Mouse (Mus musculus): ENCODE data around the gene B3galt4. TPM values are rescaled to one million over a fixed set of nuclear protein-coding genes. Genes with fewer than 3 reads are reported as not detected.

B3galt4 gene
- total RNA-seq (2023; ENCODE audit: inconsistent age), result 4.6 to 6.3 TPM (median 6.0 TPM) in 4 replicates

GRCm38 (mm10) chr17:33951021-33951946, at the start of gene B3galt4:
Gene B3galt4, minus strand, starts transcription at chr17:33951488.

GRCm38 (mm10) chr17:34000150-34000537, 48.9 kb upstream of the B3galt4 start, which contains the start of gene H2-K1:
Gene H2-K1, minus strand, starts transcription at chr17:34000347.

GRCm38 (mm10) chr17:33955555-33956214, 4.4 kb upstream of the B3galt4 start, which contains the start of the genes Vps52 and Rps18:
Gene Vps52, plus strand, starts transcription at chr17:33955812.
Gene Rps18, minus strand, starts transcription at chr17:33956001.

GRCm38 (mm10) chr17:33940206-33940805, 11.0 kb downstream of the B3galt4 start, which contains the start of the genes Pfdn6 and Wdr46:
Gene Pfdn6, minus strand, starts transcription at chr17:33940343.
Gene Wdr46, plus strand, starts transcription at chr17:33940660.

GRCm38 (mm10) chr17:33929371-33930279, 21.7 kb downstream of the B3galt4 start, which contains the start of gene Rgl2:
Gene Rgl2, plus strand, starts transcription at chr17:33929543.

GRCm38 (mm10) chr17:33915671-33916250, 35.5 kb downstream of the B3galt4 start, which contains the start of the genes Tapbp and Zbtb22:
Gene Tapbp, plus strand, starts transcription at chr17:33915899.
Gene Zbtb22, plus strand, starts transcription at chr17:33915904.

GRCm38 (mm10) chr17:33909077-33909868, 42.0 kb downstream of the B3galt4 start, which contains the start of gene Daxx:
Gene Daxx, plus strand, starts transcription at chr17:33909414.

GRCm38 (mm10) chr17:33904835-33905234, 46.5 kb downstream of the B3galt4 start, which contains the start of gene Platr17:
Gene Platr17, plus strand, starts transcription at chr17:33905135.

Other genes with a start within 250 kb of the B3galt4 start
- 45.6 to 49.2 TPM (median 46.3 TPM) in 4 replicates for gene March2, start 232.8 kb downstream of the B3galt4 start, total RNA-seq (2023; ENCODE audit: inconsistent age)
- gene Rab11b, start 191.0 kb downstream of the B3galt4 start, total RNA-seq (2023; ENCODE audit: inconsistent age), result 205 to 231 TPM (median 213 TPM) in 4 replicates
- 0.24 to 1.2 TPM (median 0.64 TPM) in 4 replicates for gene Angptl4, start 169.7 kb downstream of the B3galt4 start, total RNA-seq (2023; ENCODE audit: inconsistent age)
- gene Kank3, start 141.0 kb downstream of the B3galt4 start, total RNA-seq (2023; ENCODE audit: inconsistent age), result 1.9 to 3.7 TPM (median 2.4 TPM) in 4 replicates
- 3,373 to 3,666 TPM (median 3,453 TPM) in 4 replicates for gene Rps28, start 126.9 kb downstream of the B3galt4 start, total RNA-seq (2023; ENCODE audit: inconsistent age)
- 144 to 160 TPM (median 152 TPM) in 4 replicates for gene Ndufa7, start 126.9 kb downstream of the B3galt4 start, total RNA-seq (2023; ENCODE audit: inconsistent age)
- gene Cd320, start 108.4 kb downstream of the B3galt4 start, total RNA-seq (2023; ENCODE audit: inconsistent age), result 6.1 to 11.2 TPM (median 7.1 TPM) in 4 replicates
- not detected in 4 replicates for gene Gm7029, start 77.7 kb downstream of the B3galt4 start, total RNA-seq (2023; ENCODE audit: inconsistent age)
- gene Kifc1, start 60.8 kb downstream of the B3galt4 start, total RNA-seq (2023; ENCODE audit: inconsistent age), result 3.7 to 6.1 TPM (median 5.8 TPM) in 4 replicates
- 0.90 to 0.93 TPM in 2 of 4 replicates, not detected in the others for gene Platr17, start 46.4 kb downstream of the B3galt4 start, total RNA-seq (2023; ENCODE audit: inconsistent age)
- gene Daxx, start 42.1 kb downstream of the B3galt4 start, total RNA-seq (2023; ENCODE audit: inconsistent age), result 43.5 to 64.5 TPM (median 57.8 TPM) in 4 replicates
- gene Tapbp, start 35.6 kb downstream of the B3galt4 start, total RNA-seq (2023; ENCODE audit: inconsistent age), result 459 to 514 TPM (median 471 TPM) in 4 replicates
- 34.8 to 43.8 TPM (median 42.1 TPM) in 4 replicates for gene Zbtb22, start 35.6 kb downstream of the B3galt4 start, total RNA-seq (2023; ENCODE audit: inconsistent age)
- 181 to 200 TPM (median 191 TPM) in 4 replicates for gene Rgl2, start 21.9 kb downstream of the B3galt4 start, total RNA-seq (2023; ENCODE audit: inconsistent age)
- gene Pfdn6, start 11.1 kb downstream of the B3galt4 start, total RNA-seq (2023; ENCODE audit: inconsistent age), result 48.8 to 71.2 TPM (median 65.7 TPM) in 4 replicates
- 37.2 to 41.1 TPM (median 38.8 TPM) in 4 replicates for gene Wdr46, start 10.8 kb downstream of the B3galt4 start, total RNA-seq (2023; ENCODE audit: inconsistent age)
- 84.3 to 90.2 TPM (median 84.9 TPM) in 4 replicates for gene Vps52, start 4.3 kb upstream of the B3galt4 start, total RNA-seq (2023; ENCODE audit: inconsistent age)
- 1,477 to 1,581 TPM (median 1,522 TPM) in 4 replicates for gene Rps18, start 4.5 kb upstream of the B3galt4 start, total RNA-seq (2023; ENCODE audit: inconsistent age)
- 2,828 to 3,180 TPM (median 3,118 TPM) in 4 replicates for gene H2-K1, start 48.9 kb upstream of the B3galt4 start, total RNA-seq (2023; ENCODE audit: inconsistent age)
- 37.0 to 44.6 TPM (median 37.7 TPM) in 4 replicates for gene Ring1, start 73.2 kb upstream of the B3galt4 start, total RNA-seq (2023; ENCODE audit: inconsistent age)
- 116 to 159 TPM (median 139 TPM) in 4 replicates for gene H2-Ke6, start 76.6 kb upstream of the B3galt4 start, total RNA-seq (2023; ENCODE audit: inconsistent age)
- gene Slc39a7, start 80.2 kb upstream of the B3galt4 start, total RNA-seq (2023; ENCODE audit: inconsistent age), result 76.7 to 88.4 TPM (median 86.4 TPM) in 4 replicates
- gene Rxrb, start 80.3 kb upstream of the B3galt4 start, total RNA-seq (2023; ENCODE audit: inconsistent age), result 108 to 117 TPM (median 111 TPM) in 4 replicates
- gene Col11a2, start 87.9 kb upstream of the B3galt4 start, total RNA-seq (2023; ENCODE audit: inconsistent age), result 5.6 to 8.4 TPM (median 6.7 TPM) in 4 replicates
- gene H2-Oa, start 140.9 kb upstream of the B3galt4 start, total RNA-seq (2023; ENCODE audit: inconsistent age), result 197 to 229 TPM (median 217 TPM) in 4 replicates
- 618 to 656 TPM (median 649 TPM) in 4 replicates for gene H2-DMa, start 168.1 kb upstream of the B3galt4 start, total RNA-seq (2023; ENCODE audit: inconsistent age)
- 428 to 472 TPM (median 457 TPM) in 4 replicates for gene Brd2, start 171.1 kb upstream of the B3galt4 start, total RNA-seq (2023; ENCODE audit: inconsistent age)
- gene H2-DMb2, start 191.8 kb upstream of the B3galt4 start, total RNA-seq (2023; ENCODE audit: inconsistent age), result 1,549 to 1,567 TPM (median 1,559 TPM) in 4 replicates
- gene H2-DMb1, start 201.6 kb upstream of the B3galt4 start, total RNA-seq (2023; ENCODE audit: inconsistent age), result 652 to 777 TPM (median 691 TPM) in 4 replicates
- 129 to 155 TPM (median 147 TPM) in 4 replicates for gene Tap1, start 236.1 kb upstream of the B3galt4 start, total RNA-seq (2023; ENCODE audit: inconsistent age)
- 88.5 to 134 TPM (median 102 TPM) in 4 replicates for gene Psmb9, start 236.3 kb upstream of the B3galt4 start, total RNA-seq (2023; ENCODE audit: inconsistent age)
- 204 to 264 TPM (median 236 TPM) in 4 replicates for gene Psmb8, start 246.2 kb upstream of the B3galt4 start, total RNA-seq (2023; ENCODE audit: inconsistent age)

Measured in B cell, adult (primary cell).